13 mouse cellular contexts compared by ENCODE assay signal in the genomic region with DNA sequence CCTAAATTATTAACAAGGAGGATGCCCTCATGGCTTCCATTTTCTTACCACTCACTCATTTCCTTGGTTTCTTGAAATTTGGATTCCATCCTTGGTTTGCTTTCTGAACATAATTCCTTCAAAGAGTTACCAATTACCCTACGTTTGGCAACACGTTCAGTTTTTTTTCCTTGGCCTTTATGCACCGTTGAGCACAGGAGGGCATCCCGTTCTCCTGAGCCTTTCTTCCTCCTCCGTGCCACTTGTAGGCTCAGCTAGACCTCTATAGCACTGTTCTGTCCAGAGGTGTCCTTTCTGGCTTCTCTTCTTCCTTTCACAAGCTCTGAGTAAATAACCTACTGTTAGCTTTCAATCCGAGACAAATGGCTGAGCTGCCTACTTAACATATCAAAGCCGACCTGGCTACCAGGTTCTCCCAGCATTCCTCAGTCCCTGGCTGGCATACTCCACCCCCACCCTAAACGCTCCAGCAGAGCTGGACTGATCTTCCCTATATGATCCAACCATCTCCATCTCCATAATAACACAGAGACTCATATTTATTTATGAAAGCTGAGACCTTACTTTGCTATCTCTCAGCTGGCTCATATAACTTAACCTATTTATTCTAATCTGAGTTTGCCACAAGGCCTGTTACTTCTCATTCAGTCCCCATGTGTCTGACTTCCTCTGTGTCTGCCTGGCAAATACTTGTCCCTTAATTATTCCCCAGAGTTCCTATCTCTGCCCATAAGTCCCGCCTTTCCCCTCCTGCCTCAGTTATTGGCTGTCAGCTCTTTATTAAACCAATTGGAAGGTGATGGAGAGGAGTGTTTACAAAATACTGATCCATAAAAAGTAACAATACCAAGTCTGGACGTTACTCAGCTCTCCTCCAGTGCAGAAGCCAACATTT. TPM values are rescaled to one million over a fixed set of nuclear protein-coding genes. Genes with fewer than 3 reads are reported as not detected.
DNase-seq lines count a peak whose midpoint lies in the region; ATAC-seq lines count a peak whose summit lies in the region.
"Had no signal": no experiment of that assay in that cellular context is flagged by ENCODE, and none has a peak within 500 bp of the region (broad histone marks: within the 10 kb centered on the region; RNA-seq: fewer than 3 reads in every experiment).

No protein-coding gene starts in this region.

- 0 out of 2 replicates have a peak, but pooled peaks cover 3% of the 10 kb centered on the region for H3K36me3 ChIP-seq in forebrain, embryonic 10.5 days (replicated peaks)
- H3K36me3 ChIP-seq in forebrain, embryonic 15.5 days, result no peaks in the 10 kb centered on the region
- H3K36me3 ChIP-seq in neural tube, embryonic 11.5 days (ENCODE audit: control insufficient read depth, insufficient read depth, low read length), result no peaks in the 10 kb centered on the region
- H3K36me3 ChIP-seq in neural tube, embryonic 15.5 days, result no peaks in the 10 kb centered on the region
- H3K36me3 ChIP-seq in kidney, embryonic 16.5 days (ENCODE audit: insufficient read depth, low read length), result no peaks in the 10 kb centered on the region
- no peaks in the 10 kb centered on the region for H3K36me3 ChIP-seq in midbrain, embryonic 16.5 days (ENCODE audit: control insufficient read depth, insufficient read depth, low read length)
- H3K36me3 ChIP-seq: embryonic facial prominence, embryonic 13.5 days had no signal

- H3K4me1 ChIP-seq in forebrain, embryonic 10.5 days, result peaks cover 15% of the 10 kb centered on the region
- H3K4me1 ChIP-seq in forebrain, embryonic 15.5 days, result no peaks in the 10 kb centered on the region
- peaks cover 6% of the 10 kb centered on the region; the same call in 1 of the 2 replicates for H3K4me1 ChIP-seq in neural tube, embryonic 11.5 days (ENCODE audit: control insufficient read depth, insufficient read depth, low read length)
- peaks cover 8% of the 10 kb centered on the region; the same call in 1 of the 2 replicates for H3K4me1 ChIP-seq in neural tube, embryonic 15.5 days
- peaks cover 11% of the 10 kb centered on the region for H3K4me1 ChIP-seq in kidney, embryonic 16.5 days (ENCODE audit: insufficient read depth, low read length)
- H3K4me1 ChIP-seq in midbrain, embryonic 16.5 days (ENCODE audit: control insufficient read depth, insufficient read depth, low read length), result peaks cover 5% of the 10 kb centered on the region; the same call in 1 of the 2 replicates
- H3K4me1 ChIP-seq: embryonic facial prominence, embryonic 13.5 days had no signal

- 0 out of 2 replicates have a peak overlapping the region, but pooled peaks have one; percentile 48 for H3K27ac ChIP-seq in forebrain, embryonic 10.5 days
- no peak overlapping the region for H3K27ac ChIP-seq in forebrain, embryonic 15.5 days (replicated peaks)
- H3K27ac ChIP-seq in neural tube, embryonic 11.5 days (ENCODE audit: low read depth, low read length), result no peak overlapping the region
- no peak overlapping the region for H3K27ac ChIP-seq in neural tube, embryonic 15.5 days (replicated peaks)
- peak overlapping the region; percentile 60; the same call in 1 of the 2 replicates for H3K27ac ChIP-seq in kidney, embryonic 16.5 days (ENCODE audit: low read length)
- H3K27ac ChIP-seq in midbrain, embryonic 16.5 days (ENCODE audit: low read length), result no peak overlapping the region
- H3K27ac ChIP-seq: embryonic facial prominence, embryonic 13.5 days; heart, adult 2 months; liver, embryonic 14.5 days had no signal

- H3K9me3 ChIP-seq in forebrain, embryonic 10.5 days, result no peaks in the 10 kb centered on the region; the same call in 1 of the 2 replicates
- H3K9me3 ChIP-seq in forebrain, embryonic 15.5 days, result no peaks in the 10 kb centered on the region
- no peaks in the 10 kb centered on the region for H3K9me3 ChIP-seq in neural tube, embryonic 11.5 days (ENCODE audit: control insufficient read depth, low read length)
- H3K9me3 ChIP-seq in neural tube, embryonic 15.5 days (replicated peaks), result no peaks in the 10 kb centered on the region; the same call in 1 of the 2 replicates
- peaks cover 9% of the 10 kb centered on the region; the same call in 1 of the 2 replicates for H3K9me3 ChIP-seq in kidney, embryonic 16.5 days (ENCODE audit: low read length)
- no peaks in the 10 kb centered on the region; the same call in 1 of the 2 replicates for H3K9me3 ChIP-seq in midbrain, embryonic 16.5 days (replicated peaks; ENCODE audit: control insufficient read depth, low read length, poor library complexity, severe bottlenecking)
- H3K9me3 ChIP-seq: embryonic facial prominence, embryonic 13.5 days had no signal

- 26% methylated on average over 10 of the region's 10 CpGs for WGBS in forebrain, embryonic 10.5 days
- 14% methylated on average over 10 of the region's 10 CpGs for WGBS in forebrain, embryonic 15.5 days
- WGBS in neural tube, embryonic 11.5 days, result 28% methylated on average over 10 of the region's 10 CpGs
- 19% methylated on average over 10 of the region's 10 CpGs for whole genome bisulfite sequencing in neural tube, embryonic 15.5 days
- 30% methylated on average over 10 of the region's 10 CpGs for WGBS in kidney, embryonic 16.5 days
- 17% methylated on average over 10 of the region's 10 CpGs for WGBS in midbrain, embryonic 16.5 days

- no peak overlapping the region for H3K4me2 ChIP-seq in forebrain, embryonic 15.5 days (replicated peaks)
- no peak overlapping the region for H3K4me2 ChIP-seq in neural tube, embryonic 11.5 days (ENCODE audit: low read depth)
- no peak overlapping the region for H3K4me2 ChIP-seq in neural tube, embryonic 15.5 days
- no peak overlapping the region; the same call in 1 of the 2 replicates for H3K4me2 ChIP-seq in kidney, embryonic 16.5 days (replicated peaks; ENCODE audit: low read depth, low read length)
- no peak overlapping the region for H3K4me2 ChIP-seq in midbrain, embryonic 16.5 days (ENCODE audit: low read length)
- H3K4me2 ChIP-seq: embryonic facial prominence, embryonic 13.5 days had no signal

- H3K27me3 ChIP-seq in forebrain, embryonic 10.5 days (ENCODE audit: poor library complexity, severe bottlenecking), result no peaks in the 10 kb centered on the region
- H3K27me3 ChIP-seq in forebrain, embryonic 15.5 days, result no peaks in the 10 kb centered on the region
- no peaks in the 10 kb centered on the region for H3K27me3 ChIP-seq in neural tube, embryonic 11.5 days (ENCODE audit: control insufficient read depth, insufficient read depth, low read length)
- H3K27me3 ChIP-seq in neural tube, embryonic 15.5 days (replicated peaks), result no peaks in the 10 kb centered on the region
- H3K27me3 ChIP-seq in kidney, embryonic 16.5 days (ENCODE audit: insufficient read depth, low read length), result no peaks in the 10 kb centered on the region
- H3K27me3 ChIP-seq in midbrain, embryonic 16.5 days (ENCODE audit: control insufficient read depth, insufficient read depth, low read depth, low read length), result no peaks in the 10 kb centered on the region
- H3K27me3 ChIP-seq: CH12.LX; embryonic facial prominence, embryonic 13.5 days had no signal

- no peak; the same call in 1 of the 2 replicates for ATAC-seq in forebrain, embryonic 15.5 days (replicated peaks)
- ATAC-seq in neural tube, embryonic 11.5 days (ENCODE audit: insufficient read depth, low FRiP score, low TSS enrichment), result peak; percentile 67; the same call in 1 of the 2 replicates
- ATAC-seq in neural tube, embryonic 15.5 days (ENCODE audit: low FRiP score), result no peak
- peak; percentile 55; the same call in 1 of the 2 replicates for ATAC-seq in kidney, embryonic 16.5 days (ENCODE audit: low FRiP score, low TSS enrichment)
- peak; percentile 76 for ATAC-seq in midbrain, embryonic 16.5 days

- no peak overlapping the region for H3K9ac ChIP-seq in forebrain, embryonic 15.5 days (replicated peaks)
- H3K9ac ChIP-seq in neural tube, embryonic 11.5 days (ENCODE audit: low read length), result no peak overlapping the region
- no peak overlapping the region for H3K9ac ChIP-seq in neural tube, embryonic 15.5 days (replicated peaks)
- H3K9ac ChIP-seq in kidney, embryonic 16.5 days (replicated peaks; ENCODE audit: low read length), result no peak overlapping the region
- no peak overlapping the region for H3K9ac ChIP-seq in midbrain, embryonic 16.5 days (ENCODE audit: low read depth, low read length)
- H3K9ac ChIP-seq: embryonic facial prominence, embryonic 13.5 days; liver, embryonic 14.5 days had no signal

- no peak overlapping the region; the same call in 1 of the 2 replicates for H3K4me3 ChIP-seq in forebrain, embryonic 10.5 days
- no peak overlapping the region for H3K4me3 ChIP-seq in forebrain, embryonic 15.5 days
- no peak overlapping the region for H3K4me3 ChIP-seq in neural tube, embryonic 11.5 days (ENCODE audit: low read depth, low read length)
- H3K4me3 ChIP-seq in neural tube, embryonic 15.5 days (replicated peaks), result no peak overlapping the region
- H3K4me3 ChIP-seq in kidney, embryonic 16.5 days (ENCODE audit: low read length), result no peak overlapping the region
- H3K4me3 ChIP-seq in midbrain, embryonic 16.5 days (ENCODE audit: low read depth, low read length), result no peak overlapping the region
- H3K4me3 ChIP-seq: embryonic facial prominence, embryonic 13.5 days; heart, adult 2 months had no signal

- no peak for DNase-seq in forebrain, embryonic 10.5 days (ENCODE audit: extremely low spot score, low spot score)
- no peak for DNase-seq in neural tube, embryonic 11.5 days (ENCODE audit: low spot score)
- no peak for DNase-seq in layer of hippocampus, adult 18-20 months (ENCODE audit: low spot score in 2 of 2)
- no peak for DNase-seq in lung, postnatal 10 days
- DNase-seq: heart, adult 2 months; lung, postnatal 14 days had no signal

RNA-seq across cellular contexts. Expression of gene Itgav, which starts 31.3 kb away (rescaled TPM):
- 35.5 and 35.6 TPM in 2 replicates for polyA plus RNA-seq in forebrain, embryonic 10.5 days (2016; fragmentation: Nextera tagmentation; extraction: Ambion mirVana)
- 18.2 and 19.9 TPM in 2 replicates for polyA plus RNA-seq in forebrain, embryonic 15.5 days (2015; fragmentation: Nextera tagmentation; extraction: Ambion mirVana)
- polyA plus RNA-seq in neural tube, embryonic 11.5 days (2014; fragmentation: Nextera tagmentation; extraction: Ambion mirVana), result 46.7 and 55.8 TPM in 2 replicates
- 29.1 and 29.8 TPM in 2 replicates for polyA plus RNA-seq in neural tube, embryonic 15.5 days (2015; fragmentation: Nextera tagmentation; extraction: Ambion mirVana)
- 77.1 and 88.9 TPM in 2 replicates for polyA plus RNA-seq in kidney, embryonic 16.5 days (2015; fragmentation: Nextera tagmentation; extraction: Ambion mirVana)
- 19.9 and 20.5 TPM in 2 replicates for polyA plus RNA-seq in midbrain, embryonic 16.5 days (2015; fragmentation: Nextera tagmentation; extraction: Ambion mirVana)
- total RNA-seq in layer of hippocampus, adult 18-20 months (2021), result 10 to 100 TPM; 65.3 to 71.4 TPM

RNA-seq across cellular contexts. Expression of gene Zc3h15, which starts 48.7 kb away (rescaled TPM):
- 142 and 152 TPM in 2 replicates for polyA plus RNA-seq in forebrain, embryonic 10.5 days (2016; fragmentation: Nextera tagmentation; extraction: Ambion mirVana)
- polyA plus RNA-seq in forebrain, embryonic 15.5 days (2015; fragmentation: Nextera tagmentation; extraction: Ambion mirVana), result 162 and 177 TPM in 2 replicates
- 161 and 164 TPM in 2 replicates for polyA plus RNA-seq in neural tube, embryonic 11.5 days (2014; fragmentation: Nextera tagmentation; extraction: Ambion mirVana)
- 172 and 187 TPM in 2 replicates for polyA plus RNA-seq in neural tube, embryonic 15.5 days (2015; fragmentation: Nextera tagmentation; extraction: Ambion mirVana)
- 120 and 146 TPM in 2 replicates for polyA plus RNA-seq in kidney, embryonic 16.5 days (2015; fragmentation: Nextera tagmentation; extraction: Ambion mirVana)
- 184 and 187 TPM in 2 replicates for polyA plus RNA-seq in midbrain, embryonic 16.5 days (2015; fragmentation: Nextera tagmentation; extraction: Ambion mirVana)
- 100 to 1,000 TPM; 129 to 133 TPM for total RNA-seq in layer of hippocampus, adult 18-20 months (2021)

Comparison
In these comparisons a context has a peak if more than half of its experiments do, and no peak if none do; other contexts are left out.
1. H3K27ac ChIP-seq: peak in forebrain, embryonic 10.5 days (single experiment) and kidney, embryonic 16.5 days (single experiment); none in forebrain, embryonic 15.5 days (single experiment), neural tube, embryonic 11.5 days (single experiment), neural tube, embryonic 15.5 days (single experiment) and midbrain, embryonic 16.5 days (single experiment).
2. ATAC-seq: peak in neural tube, embryonic 11.5 days (single experiment), kidney, embryonic 16.5 days (single experiment) and midbrain, embryonic 16.5 days (single experiment); none in forebrain, embryonic 15.5 days (single experiment) and neural tube, embryonic 15.5 days (single experiment).